Mouse (Mus musculus): ENCODE results near the gene Srgn.

- TF ChIP-seq CTCF (IDR thresholded peaks at IDR 0.05; ENCODE audit: borderline replicate concordance, control insufficient read depth, extremely low read depth, insufficient read depth, low read length, poor library complexity) (no peak), POLR2A (IDR thresholded peaks at IDR 0.05; ENCODE audit: control insufficient read depth, extremely low read depth, insufficient read depth, low read length, poor library complexity) (no peak)
Observed at GRCm38 (mm10) chr10:62517511-62517910, 9.7 kb downstream of the Srgn start.

Data from thymus, adult 2 months (tissue).